Mouse (Mus musculus): ENCODE measurements around the gene Lcn6. TPM values are rescaled to one million over a fixed set of nuclear protein-coding genes. Genes with fewer than 3 reads are reported as not detected.
"Not testable (repeated sequence)": the region's sequence is repeated elsewhere in the genome, so short reads cannot be mapped to it uniquely, and the experiment has no call there.

The Lcn6 gene
- polyA plus RNA-seq, 2 experiments, result not detected

DNA sequence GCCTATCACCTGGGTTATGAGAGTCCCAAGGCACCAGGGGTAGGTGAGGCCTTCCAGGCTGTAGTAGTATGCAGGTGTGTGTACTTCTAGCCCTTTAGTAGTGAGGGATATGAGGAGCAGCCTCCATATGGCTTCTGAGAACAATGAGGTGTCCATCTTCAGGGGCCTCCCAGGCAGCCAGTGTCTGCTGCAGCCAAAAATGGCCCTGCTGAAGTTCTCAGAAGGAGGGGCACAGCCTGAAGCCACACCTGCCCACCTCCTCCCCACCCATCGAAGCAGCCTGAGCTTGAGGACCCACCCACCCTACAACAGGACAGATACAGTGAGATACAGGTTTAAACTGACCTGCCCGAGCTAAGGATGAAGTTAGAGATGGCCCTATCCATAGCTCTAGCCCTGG lies 5.8 kb downstream of the Lcn6 start, which contains the start of gene Lcn10:
TSS of gene Lcn10 (plus strand) at position 301 of the 400 bp plus-strand sequence.
- H3K4me1 ChIP-seq (ENCODE audit: control insufficient read depth, insufficient read depth, low read length), result no peaks in the 10 kb centered on the region
- no peak within 1 kb of the TSS for H3K4me3 ChIP-seq (replicated peaks; ENCODE audit: low read length)
- ATAC-seq (ENCODE audit: low FRiP score, low read depth) (no peak), DNase-seq (ENCODE audit: low spot score) (no peak)
- H3K4me2 ChIP-seq (replicated peaks; ENCODE audit: low read depth, low read length, severe bottlenecking), result no peak within 1 kb of the TSS
- H3K27me3 ChIP-seq (ENCODE audit: control insufficient read depth, insufficient read depth, low read length), result no peaks in the 10 kb centered on the region
- no peaks in the 10 kb centered on the region for H3K36me3 ChIP-seq (ENCODE audit: control insufficient read depth, insufficient read depth, low read length)
- no peak for TF ChIP-seq POLR2A (IDR thresholded peaks at IDR 0.05; ENCODE audit: borderline replicate concordance, extremely low read depth, insufficient read depth, insufficient read length)
- no peak within 1 kb of the TSS for H3K9ac ChIP-seq (ENCODE audit: low read depth, low read length, severe bottlenecking)
- 68% methylated on average over 2 of the region's 2 CpGs for WGBS
- H3K27ac ChIP-seq (replicated peaks; ENCODE audit: low read depth, low read length), result no peak within 1 kb of the TSS
- H3K9me3 ChIP-seq (ENCODE audit: control insufficient read depth, low read length), result no peaks in the 10 kb centered on the region

DNA sequence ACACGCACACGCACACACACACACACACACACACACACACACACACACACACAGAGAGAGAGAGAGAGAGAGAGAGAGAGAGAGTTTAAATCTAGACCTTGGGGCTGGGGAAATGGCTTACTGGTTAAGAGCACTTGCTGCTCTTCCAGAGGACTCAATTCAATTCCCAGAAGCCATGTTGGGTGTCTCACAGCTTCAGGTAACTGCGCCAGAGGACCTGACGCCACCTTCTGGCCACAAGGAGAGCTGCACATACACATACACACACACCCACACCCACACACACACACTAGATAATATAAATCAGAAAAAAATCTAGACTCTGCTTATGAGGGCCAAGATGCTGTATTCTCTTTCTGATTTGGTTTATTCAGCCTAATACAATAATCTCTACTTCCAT lies 10.4 kb downstream of the Lcn6 start:
- Histone ChIP-seq H3K4me2 (replicated peaks; ENCODE audit: low read depth, low read length, severe bottlenecking) (no peak overlapping the region), H3K27me3 (ENCODE audit: control insufficient read depth, insufficient read depth, low read length) (no peaks in the 10 kb centered on the region), H3K4me1 (ENCODE audit: control insufficient read depth, insufficient read depth, low read length) (no peaks in the 10 kb centered on the region), H3K4me3 (replicated peaks; ENCODE audit: low read length) (no peak overlapping the region), H3K9ac (ENCODE audit: low read depth, low read length, severe bottlenecking) (no peak overlapping the region), H3K36me3 (ENCODE audit: control insufficient read depth, insufficient read depth, low read length) (no peaks in the 10 kb centered on the region), H3K27ac (replicated peaks; ENCODE audit: low read depth, low read length) (no peak overlapping the region), H3K9me3 (ENCODE audit: control insufficient read depth, low read length) (no peaks in the 10 kb centered on the region)
- no peak for TF ChIP-seq POLR2A (IDR thresholded peaks at IDR 0.05; ENCODE audit: borderline replicate concordance, extremely low read depth, insufficient read depth, insufficient read length)
- no peak for DNase-seq (ENCODE audit: low spot score)
- WGBS, result 43% methylated on average over 4 of the region's 4 CpGs
- no peak for ATAC-seq (ENCODE audit: low FRiP score, low read depth)

GRCm38 (mm10) chr2:25694605-25695004 lies 18.0 kb downstream of the Lcn6 start:
- Histone ChIP-seq H3K36me3 (ENCODE audit: control insufficient read depth, insufficient read depth, low read length) (no peaks in the 10 kb centered on the region), H3K4me3 (replicated peaks; ENCODE audit: low read length) (no peak overlapping the region), H3K4me1 (ENCODE audit: control insufficient read depth, insufficient read depth, low read length) (no peaks in the 10 kb centered on the region), H3K9ac (ENCODE audit: low read depth, low read length, severe bottlenecking) (no peak overlapping the region), H3K27ac (replicated peaks; ENCODE audit: low read depth, low read length) (no peak overlapping the region), H3K9me3 (ENCODE audit: control insufficient read depth, low read length) (no peaks in the 10 kb centered on the region), H3K4me2 (replicated peaks; ENCODE audit: low read depth, low read length, severe bottlenecking) (no peak overlapping the region), H3K27me3 (ENCODE audit: control insufficient read depth, insufficient read depth, low read length) (no peaks in the 10 kb centered on the region)
- peak; percentile 69 for DNase-seq (ENCODE audit: low spot score)
- ATAC-seq (ENCODE audit: low FRiP score, low read depth), result no peak
- no peak for TF ChIP-seq POLR2A (IDR thresholded peaks at IDR 0.05; ENCODE audit: borderline replicate concordance, extremely low read depth, insufficient read depth, insufficient read length)

GRCm38 (mm10) chr2:25696951-25697350 lies 20.4 kb downstream of the Lcn6 start:
- no peaks in the 10 kb centered on the region for H3K4me1 ChIP-seq (ENCODE audit: control insufficient read depth, insufficient read depth, low read length)
- DNase-seq (ENCODE audit: low spot score) (no peak), ATAC-seq (ENCODE audit: low FRiP score, low read depth) (no peak)
- no peak overlapping the region for H3K9ac ChIP-seq (ENCODE audit: low read depth, low read length, severe bottlenecking)
- 61% methylated on average over 4 of the region's 4 CpGs for WGBS
- H3K9me3 ChIP-seq (ENCODE audit: control insufficient read depth, low read length), result no peaks in the 10 kb centered on the region
- no peak overlapping the region for H3K4me3 ChIP-seq (replicated peaks; ENCODE audit: low read length)
- H3K4me2 ChIP-seq (replicated peaks; ENCODE audit: low read depth, low read length, severe bottlenecking), result no peak overlapping the region
- H3K36me3 ChIP-seq (ENCODE audit: control insufficient read depth, insufficient read depth, low read length), result no peaks in the 10 kb centered on the region
- TF ChIP-seq POLR2A (IDR thresholded peaks at IDR 0.05; ENCODE audit: borderline replicate concordance, extremely low read depth, insufficient read depth, insufficient read length), result no peak
- no peaks in the 10 kb centered on the region for H3K27me3 ChIP-seq (ENCODE audit: control insufficient read depth, insufficient read depth, low read length)
- H3K27ac ChIP-seq (replicated peaks; ENCODE audit: low read depth, low read length), result no peak overlapping the region

GRCm38 (mm10) chr2:25698696-25699095 lies 22.1 kb downstream of the Lcn6 start:
- H3K36me3 ChIP-seq (ENCODE audit: control insufficient read depth, insufficient read depth, low read length), result no peaks in the 10 kb centered on the region
- H3K27ac ChIP-seq (replicated peaks; ENCODE audit: low read depth, low read length), result no peak overlapping the region
- no peaks in the 10 kb centered on the region for H3K9me3 ChIP-seq (ENCODE audit: control insufficient read depth, low read length)
- WGBS, result 89% methylated on average over 2 of the region's 2 CpGs
- H3K9ac ChIP-seq (ENCODE audit: low read depth, low read length, severe bottlenecking), result no peak overlapping the region
- ATAC-seq (ENCODE audit: low FRiP score, low read depth) (no peak), DNase-seq (ENCODE audit: low spot score) (no peak)
- no peak overlapping the region for H3K4me2 ChIP-seq (replicated peaks; ENCODE audit: low read depth, low read length, severe bottlenecking)
- no peak overlapping the region for H3K4me3 ChIP-seq (replicated peaks; ENCODE audit: low read length)
- no peaks in the 10 kb centered on the region for H3K27me3 ChIP-seq (ENCODE audit: control insufficient read depth, insufficient read depth, low read length)
- TF ChIP-seq POLR2A (IDR thresholded peaks at IDR 0.05; ENCODE audit: borderline replicate concordance, extremely low read depth, insufficient read depth, insufficient read length), result no peak
- H3K4me1 ChIP-seq (ENCODE audit: control insufficient read depth, insufficient read depth, low read length), result no peaks in the 10 kb centered on the region

DNA sequence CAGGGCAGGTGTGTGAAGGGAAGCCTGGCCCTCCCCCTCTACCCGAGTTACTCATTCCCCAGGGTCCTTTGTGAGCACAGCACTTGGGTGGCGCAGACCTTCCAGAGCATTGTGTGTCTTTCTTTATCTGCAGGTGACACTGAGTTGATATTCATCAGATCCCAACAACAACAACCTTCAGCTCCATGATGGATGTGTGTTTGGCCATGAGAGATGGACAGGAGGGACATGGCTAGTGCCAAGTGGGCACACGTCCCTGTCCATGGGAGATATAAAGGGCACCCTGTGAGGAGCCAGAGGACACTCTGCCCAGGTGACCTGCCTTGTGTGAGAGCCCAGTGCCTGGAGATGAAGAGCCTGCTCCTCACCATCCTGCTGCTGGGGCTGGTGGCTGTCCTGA lies 23.2 kb downstream of the Lcn6 start, which contains the start of gene Obp2a:
TSS of gene Obp2a (plus strand) at position 301 of the 400 bp plus-strand sequence.
- DNase-seq (ENCODE audit: low spot score); H3K4me1 ChIP-seq (ENCODE audit: control insufficient read depth, insufficient read depth, low read length); H3K4me3 ChIP-seq (replicated peaks; ENCODE audit: low read length); H3K4me2 ChIP-seq (replicated peaks; ENCODE audit: low read depth, low read length, severe bottlenecking); H3K9me3 ChIP-seq (ENCODE audit: control insufficient read depth, low read length); H3K36me3 ChIP-seq (ENCODE audit: control insufficient read depth, insufficient read depth, low read length); H3K27ac ChIP-seq (replicated peaks; ENCODE audit: low read depth, low read length); H3K9ac ChIP-seq (ENCODE audit: low read depth, low read length, severe bottlenecking); H3K27me3 ChIP-seq (ENCODE audit: control insufficient read depth, insufficient read depth, low read length); ATAC-seq (ENCODE audit: low FRiP score, low read depth): not testable (repeated sequence)
- 77% methylated on average over 3 of the region's 3 CpGs for WGBS

Measured in limb, embryonic 14.5 days (tissue).